Mouse (Mus musculus): Measurements from ENCODE around the gene Pigs. TPM values are rescaled to one million over a fixed set of nuclear protein-coding genes. Genes with fewer than 3 reads are reported as not detected.

Pigs gene
- polyA plus RNA-seq, 1 experiment from 2014 or later, result 67.2 TPM

DNA sequence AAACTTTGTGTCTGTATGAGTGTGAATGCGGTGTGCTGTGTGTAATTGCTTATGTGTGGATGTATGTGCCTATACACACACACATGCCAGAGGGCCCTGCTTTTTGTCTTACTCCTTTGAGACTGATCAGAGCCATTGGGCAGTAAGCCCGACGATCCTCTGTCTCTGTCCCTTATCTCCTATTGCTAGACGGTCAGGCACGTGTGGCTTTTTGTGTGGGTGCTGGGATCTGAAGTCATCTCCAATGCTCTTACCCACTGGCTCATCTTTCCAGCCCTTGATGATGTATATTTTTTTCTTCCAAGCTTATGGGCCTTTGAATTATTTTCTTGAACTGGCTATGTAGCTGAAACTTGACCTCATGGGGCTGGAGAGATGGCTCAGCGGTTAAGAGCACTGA lies 26.7 kb downstream of the Pigs start:
- H3K27me3 ChIP-seq, result peaks cover 17% of the 10 kb centered on the region
- H3K9ac ChIP-seq (replicated peaks), result no peak overlapping the region
- no peaks in the 10 kb centered on the region for H3K36me3 ChIP-seq
- 85% methylated on average over 6 of the region's 6 CpGs for WGBS
- H3K9me3 ChIP-seq, result no peaks in the 10 kb centered on the region
- H3K27ac ChIP-seq (replicated peaks), result no peak overlapping the region
- no peak overlapping the region for H3K4me3 ChIP-seq
- no peaks in the 10 kb centered on the region for H3K4me1 ChIP-seq
- no peak for ATAC-seq (ENCODE audit: low FRiP score, low read depth)
- H3K4me2 ChIP-seq (replicated peaks), result no peak overlapping the region

DNA sequence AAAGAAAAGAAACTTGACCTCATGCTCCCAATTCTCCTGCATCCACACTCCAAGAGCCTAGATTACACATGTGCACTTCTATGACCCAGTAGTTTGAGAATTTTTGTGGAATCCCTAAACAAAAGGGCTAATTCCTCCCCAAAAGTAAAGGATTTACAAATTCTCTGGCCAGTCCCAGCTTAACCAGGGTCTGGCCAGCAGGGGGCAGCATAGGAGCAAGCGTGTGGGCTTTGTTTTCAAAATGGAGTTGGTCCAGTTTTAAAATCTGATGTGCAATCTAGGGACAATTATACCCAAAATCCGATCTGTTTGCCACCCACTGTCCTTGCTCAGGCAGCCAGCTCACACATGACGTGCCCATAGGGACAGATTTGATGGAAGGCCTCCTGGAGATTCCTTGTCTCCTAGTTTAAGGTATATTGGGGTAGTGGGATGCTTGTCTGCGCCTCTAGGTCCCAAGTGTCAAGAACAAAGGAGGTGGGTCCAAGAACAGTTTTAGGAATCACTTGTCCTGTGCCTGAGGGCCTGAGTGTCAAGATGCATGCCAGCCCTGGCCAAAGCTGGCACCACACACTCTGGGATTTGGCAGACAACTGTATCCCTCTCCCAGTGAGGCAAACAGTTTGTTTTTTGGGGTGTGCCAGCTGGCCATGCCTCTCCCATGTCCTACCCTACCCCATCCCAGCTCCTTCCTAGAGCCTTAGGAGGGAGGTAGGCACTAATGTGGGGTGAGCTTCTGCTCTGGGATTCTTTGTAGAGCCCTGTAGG lies 27.4 kb downstream of the Pigs start:
- Histone ChIP-seq H3K27ac (replicated peaks) (no peak overlapping the region), H3K4me3 (no peak overlapping the region), H3K9ac (replicated peaks) (no peak overlapping the region), H3K4me1 (no peaks in the 10 kb centered on the region), H3K36me3 (no peaks in the 10 kb centered on the region), H3K9me3 (no peaks in the 10 kb centered on the region), H3K4me2 (replicated peaks) (no peak overlapping the region), H3K27me3 (peaks cover 17% of the 10 kb centered on the region)
- 31% methylated on average over 4 of the region's 4 CpGs for WGBS
- no peak for ATAC-seq (ENCODE audit: low FRiP score, low read depth)

DNA sequence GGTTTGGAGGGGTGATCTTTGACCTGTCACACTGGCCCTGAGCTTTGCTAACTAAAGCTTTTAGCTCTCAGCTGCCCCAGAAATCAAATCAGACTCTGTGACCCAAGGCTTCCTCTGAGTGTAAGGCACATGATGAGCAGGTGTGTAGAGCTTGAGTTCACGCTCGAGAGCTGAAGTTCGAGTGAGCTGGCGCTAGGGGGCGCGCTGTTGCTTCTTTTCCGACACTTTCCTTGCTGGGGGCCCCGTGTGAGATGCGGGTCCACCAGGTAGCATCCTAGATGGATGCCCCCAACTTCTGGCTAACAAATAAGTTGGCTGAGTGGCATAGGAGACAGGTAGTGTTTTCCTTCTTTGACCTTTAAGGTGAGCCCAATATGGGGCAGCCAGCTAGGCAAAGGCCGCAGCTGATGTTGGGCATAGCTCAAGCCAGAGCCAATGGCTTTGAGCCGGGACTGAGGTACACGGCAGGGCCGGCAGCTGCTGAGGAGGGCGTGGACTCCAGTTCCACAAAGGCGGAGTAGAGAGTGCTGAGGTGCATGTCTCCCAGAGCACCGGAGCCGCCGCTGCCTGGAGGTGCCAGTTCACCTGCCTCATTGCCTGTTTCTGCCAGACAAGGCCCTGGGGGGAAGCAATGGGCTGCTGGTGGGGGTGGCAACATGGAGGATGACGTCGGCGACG lies 30.3 kb downstream of the Pigs start:
- no peak for ATAC-seq (ENCODE audit: low FRiP score, low read depth)
- no peak overlapping the region for H3K4me3 ChIP-seq
- 12% methylated on average over 22 of the region's 22 CpGs for WGBS
- H3K9ac ChIP-seq (replicated peaks), result no peak overlapping the region
- H3K4me2 ChIP-seq (replicated peaks), result no peak overlapping the region
- no peaks in the 10 kb centered on the region for H3K9me3 ChIP-seq
- no peak overlapping the region for H3K27ac ChIP-seq (replicated peaks)
- H3K4me1 ChIP-seq, result no peaks in the 10 kb centered on the region
- peaks cover 17% of the 10 kb centered on the region for H3K27me3 ChIP-seq
- no peaks in the 10 kb centered on the region for H3K36me3 ChIP-seq

DNA sequence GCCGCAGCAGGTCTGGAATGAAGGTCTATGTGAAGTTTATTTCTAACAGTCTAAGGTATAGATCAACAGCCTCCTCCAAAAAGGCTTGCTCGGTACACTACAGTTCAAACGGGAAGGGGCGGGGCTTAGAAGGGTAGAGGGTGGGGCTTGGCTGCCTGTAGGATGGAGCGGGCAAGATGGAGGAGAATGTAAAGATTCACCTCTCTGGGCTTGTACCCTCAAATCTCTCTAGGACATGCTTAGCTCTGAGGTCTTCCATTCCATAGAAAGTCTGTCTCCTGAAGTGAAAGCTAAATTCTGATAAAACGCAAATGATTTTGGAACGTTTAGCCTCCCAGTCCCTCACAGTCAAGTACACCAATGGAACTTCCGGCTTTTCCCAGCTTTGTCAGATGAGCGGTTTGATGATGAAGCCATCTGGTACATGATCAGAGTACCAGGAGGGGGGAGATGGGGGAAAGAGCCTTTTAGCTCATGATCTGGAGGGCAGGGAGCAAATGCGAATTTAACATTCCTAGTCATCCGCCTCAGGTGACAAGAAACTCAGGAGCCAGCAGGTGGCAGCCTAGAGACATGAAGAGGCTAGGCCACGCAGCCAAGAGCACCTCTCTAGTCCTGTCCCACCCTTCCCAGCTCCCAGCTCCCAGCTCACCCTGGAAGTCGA lies 32.0 kb downstream of the Pigs start:
- Histone ChIP-seq H3K36me3 (no peaks in the 10 kb centered on the region), H3K27me3 (peaks cover 17% of the 10 kb centered on the region), H3K4me1 (no peaks in the 10 kb centered on the region), H3K9ac (replicated peaks) (no peak overlapping the region; the same call in 1 of the 2 replicates), H3K9me3 (no peaks in the 10 kb centered on the region), H3K27ac (replicated peaks) (no peak overlapping the region), H3K4me3 (peak overlapping the region; percentile 25), H3K4me2 (replicated peaks) (peak overlapping the region; percentile 44)
- no peak for ATAC-seq (ENCODE audit: low FRiP score, low read depth)
- WGBS, result 11% methylated on average over 13 of the region's 13 CpGs

DNA sequence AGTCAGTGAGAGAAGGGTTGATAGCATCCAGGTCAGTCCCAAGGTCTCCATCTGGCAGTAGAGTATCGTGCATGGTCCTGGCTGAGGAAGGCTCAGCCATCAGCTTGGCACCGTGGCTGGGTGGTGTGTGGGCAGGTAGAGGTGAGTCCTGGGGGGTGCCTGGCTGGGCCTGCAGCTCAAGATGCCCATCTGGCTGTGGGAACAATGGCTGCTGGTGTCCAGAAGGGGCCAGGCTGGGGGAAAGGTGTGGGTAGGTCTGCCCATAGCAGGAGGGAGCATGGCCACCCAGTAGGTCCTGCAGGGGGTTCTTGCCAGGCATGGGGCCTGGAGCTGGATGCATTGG lies 32.5 kb downstream of the Pigs start:
- 0 out of 2 replicates have a peak, but pooled peaks have one; percentile 49 for ATAC-seq (ENCODE audit: low FRiP score, low read depth)
- 0 out of 2 replicates have a peak overlapping the region, but pooled peaks have one; percentile 25 for H3K4me3 ChIP-seq
- no peaks in the 10 kb centered on the region for H3K9me3 ChIP-seq

DNA sequence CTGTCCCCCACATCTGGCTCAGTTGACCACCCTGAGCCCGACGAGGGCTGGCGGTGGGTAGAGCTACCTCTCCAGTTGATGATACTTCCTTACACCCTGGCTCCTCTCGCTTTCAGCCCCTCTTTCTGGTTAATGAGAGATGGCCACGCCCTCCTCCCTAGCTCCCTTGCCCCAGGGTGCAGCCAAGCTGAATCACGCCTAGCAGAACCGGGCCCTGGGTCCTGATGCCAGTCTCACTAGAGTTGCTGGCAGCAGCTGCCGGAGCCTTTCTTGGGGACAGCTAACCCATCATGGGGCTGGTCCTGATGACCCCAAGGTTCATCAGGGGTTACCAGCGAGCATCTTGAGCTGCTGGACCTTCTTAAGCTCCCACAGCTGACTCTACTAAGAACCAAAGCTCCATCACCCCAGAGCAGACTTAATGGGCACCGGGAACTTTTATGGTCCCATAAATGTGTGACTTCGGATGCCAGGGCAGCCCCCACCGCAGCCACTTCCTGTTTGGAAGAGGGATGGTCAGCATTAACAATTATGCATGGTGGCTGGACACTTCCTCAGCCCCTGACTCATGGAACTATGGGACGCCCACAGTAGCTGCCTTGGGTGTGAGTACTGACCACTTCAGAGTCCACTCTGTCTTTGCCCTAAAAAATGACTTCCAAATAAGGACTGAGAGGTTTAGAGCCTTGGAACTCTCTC lies 35.2 kb downstream of the Pigs start:
- no peak for ATAC-seq (ENCODE audit: low FRiP score, low read depth)
- Histone ChIP-seq H3K36me3 (no peaks in the 10 kb centered on the region), H3K4me2 (replicated peaks) (no peak overlapping the region), H3K27me3 (peaks cover 12% of the 10 kb centered on the region), H3K9me3 (no peaks in the 10 kb centered on the region), H3K9ac (replicated peaks) (no peak overlapping the region), H3K4me1 (no peaks in the 10 kb centered on the region), H3K27ac (replicated peaks) (no peak overlapping the region), H3K4me3 (no peak overlapping the region)
- 79% methylated on average over 13 of the region's 13 CpGs for WGBS

More for the DNA sequence above, 32.5 kb downstream of the Pigs start:
- Histone ChIP-seq H3K27me3 (peaks cover 17% of the 10 kb centered on the region), H3K4me1 (no peaks in the 10 kb centered on the region), H3K27ac (replicated peaks) (no peak overlapping the region), H3K36me3 (no peaks in the 10 kb centered on the region), H3K9ac (replicated peaks) (no peak overlapping the region), H3K4me2 (replicated peaks) (0 out of 2 replicates have a peak overlapping the region, but pooled peaks have one; percentile 44)
- WGBS, result 60% methylated on average over 2 of the region's 2 CpGs

- Histone ChIP-seq H3K36me3 (no peaks in the 10 kb centered on the region), H3K27ac (replicated peaks) (no peak overlapping the region), H3K9ac (replicated peaks) (no peak overlapping the region), H3K9me3 (no peaks in the 10 kb centered on the region), H3K27me3 (peaks cover 6% of the 10 kb centered on the region; the same call in 1 of the 2 replicates), H3K4me2 (replicated peaks) (no peak overlapping the region), H3K4me1 (no peaks in the 10 kb centered on the region), H3K4me3 (no peak overlapping the region)
- 48% methylated on average over 8 of the region's 8 CpGs for WGBS
- ATAC-seq (ENCODE audit: low FRiP score, low read depth), result no peak
Observed at GRCm38 (mm10) chr11:78364103-78364502, 35.9 kb downstream of the Pigs start.

- Histone ChIP-seq H3K4me3 (no peak overlapping the region), H3K36me3 (no peaks in the 10 kb centered on the region), H3K4me1 (no peaks in the 10 kb centered on the region), H3K9ac (replicated peaks) (no peak overlapping the region), H3K4me2 (replicated peaks) (no peak overlapping the region), H3K27me3 (no peaks in the 10 kb centered on the region), H3K9me3 (no peaks in the 10 kb centered on the region), H3K27ac (replicated peaks) (no peak overlapping the region)
- no peak for ATAC-seq (ENCODE audit: low FRiP score, low read depth)
- 90% methylated on average over 15 of the region's 15 CpGs for WGBS
Observed at GRCm38 (mm10) chr11:78367456-78368225, 39.4 kb downstream of the Pigs start.

DNA sequence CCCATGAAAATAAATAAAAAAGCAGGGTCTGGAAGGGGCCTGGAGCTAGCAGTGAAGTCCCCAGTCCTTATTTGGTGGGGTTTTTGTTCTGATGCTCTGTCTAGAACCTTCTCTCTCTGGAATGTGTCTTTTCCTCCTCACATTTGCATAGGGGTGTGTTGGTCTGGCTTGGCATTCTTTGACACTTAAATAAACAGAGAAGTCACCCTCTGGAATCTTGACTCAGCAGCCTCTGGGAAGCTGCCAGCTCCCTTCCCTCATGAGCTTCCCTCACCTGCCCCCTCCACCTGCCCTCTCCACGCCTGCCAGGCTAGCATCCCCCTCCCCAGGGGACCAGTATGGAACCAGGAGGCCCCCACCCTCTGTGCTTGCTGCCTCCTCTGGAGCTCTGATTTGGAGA lies 42.2 kb downstream of the Pigs start:
- no peak overlapping the region for H3K9ac ChIP-seq (replicated peaks)
- H3K27ac ChIP-seq (replicated peaks), result no peak overlapping the region
- 57% methylated on average over 1 of the region's 1 CpGs for WGBS
- H3K27me3 ChIP-seq, result no peaks in the 10 kb centered on the region
- no peaks in the 10 kb centered on the region for H3K36me3 ChIP-seq
- ATAC-seq (ENCODE audit: low FRiP score, low read depth), result no peak
- H3K4me1 ChIP-seq, result no peaks in the 10 kb centered on the region
- H3K4me2 ChIP-seq (replicated peaks), result no peak overlapping the region
- H3K4me3 ChIP-seq, result no peak overlapping the region
- no peaks in the 10 kb centered on the region for H3K9me3 ChIP-seq

DNA sequence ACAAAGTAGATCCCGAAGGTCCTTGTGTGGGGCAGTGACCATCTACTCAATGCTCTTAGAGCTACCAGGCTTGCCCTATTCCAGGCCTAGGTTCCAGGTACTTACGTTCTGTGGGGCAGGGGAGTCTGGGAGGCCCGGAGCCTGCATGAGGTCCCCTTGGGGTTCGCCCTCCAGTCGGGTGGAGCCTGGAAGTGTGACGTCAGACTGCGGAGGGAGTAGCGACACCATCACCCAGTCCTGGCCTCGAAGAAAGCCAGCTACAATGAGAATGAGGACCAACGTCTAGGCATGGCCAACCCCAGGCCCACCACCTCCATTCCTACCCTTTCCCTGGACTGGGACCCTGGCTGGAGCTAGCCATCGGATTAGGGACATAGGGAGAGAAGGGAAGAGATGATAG lies 43.5 kb downstream of the Pigs start:
- no peak overlapping the region for H3K9ac ChIP-seq (replicated peaks)
- no peaks in the 10 kb centered on the region for H3K36me3 ChIP-seq
- H3K9me3 ChIP-seq, result no peaks in the 10 kb centered on the region
- H3K27me3 ChIP-seq, result no peaks in the 10 kb centered on the region
- WGBS, result 93% methylated on average over 11 of the region's 11 CpGs
- H3K4me2 ChIP-seq (replicated peaks), result no peak overlapping the region
- ATAC-seq (ENCODE audit: low FRiP score, low read depth), result no peak
- no peaks in the 10 kb centered on the region for H3K4me1 ChIP-seq
- no peak overlapping the region for H3K27ac ChIP-seq (replicated peaks)
- no peak overlapping the region for H3K4me3 ChIP-seq

DNA sequence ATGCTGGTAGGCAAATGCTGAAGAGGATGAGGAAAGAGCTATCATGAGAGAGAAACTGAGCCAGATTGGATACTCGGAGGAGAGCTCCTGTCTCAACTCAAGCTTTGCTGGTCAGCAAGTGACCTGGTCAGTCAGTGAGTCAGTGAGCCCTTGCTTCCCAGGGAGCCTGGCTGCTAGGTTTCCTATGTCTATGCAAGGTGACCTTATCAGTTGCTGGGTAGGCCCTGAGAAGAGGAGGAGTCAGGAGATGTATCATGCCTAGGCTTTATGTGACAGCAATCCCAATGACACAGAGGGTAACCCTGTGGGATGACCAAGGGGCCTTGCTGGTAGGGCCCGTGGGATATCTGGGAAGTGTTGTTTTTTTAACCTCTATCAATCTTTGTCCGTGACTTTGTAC lies 44.0 kb downstream of the Pigs start:
- H3K9ac ChIP-seq (replicated peaks), result no peak overlapping the region
- whole genome bisulfite sequencing, result 88% methylated on average over 3 of the region's 3 CpGs
- H3K4me2 ChIP-seq (replicated peaks), result no peak overlapping the region
- no peak for ATAC-seq (ENCODE audit: low FRiP score, low read depth)
- H3K9me3 ChIP-seq, result no peaks in the 10 kb centered on the region
- no peaks in the 10 kb centered on the region for H3K27me3 ChIP-seq
- H3K27ac ChIP-seq (replicated peaks), result no peak overlapping the region
- no peak overlapping the region for H3K4me3 ChIP-seq
- H3K4me1 ChIP-seq, result no peaks in the 10 kb centered on the region
- no peaks in the 10 kb centered on the region for H3K36me3 ChIP-seq

All from midbrain, embryonic 12.5 days (tissue).